Mouse (Mus musculus) heart, adult 18-20 months (tissue): Measurements from ENCODE around the gene Cgnl1. TPM values are rescaled to one million over a fixed set of nuclear protein-coding genes. Genes with fewer than 3 reads are reported as not detected.

Experiments used
- DNase-seq, 2 experiments: peaks; one replicate each; pipeline ENCODE4 v3.0.0; 2021 to 2022; ENCODE audit warnings: mixed read lengths in 1 of 2
- total RNA-seq, 2 experiments: library from RNA; stranded (reverse); gene quantifications; 2 replicates each; pipeline ENCODE4 v1.2.3; 2021

Cgnl1 gene
- total RNA-seq, 2 experiments from 2014 or later = 36.7 to 38.2 TPM

GRCm38 (mm10) chr9:71766902-71767301 is 4.5 kb downstream of the Cgnl1 start:
- DNase-seq = no peak

- DNase-seq = no peak
Observed at GRCm38 (mm10) chr9:71766306-71766705, 5.1 kb downstream of the Cgnl1 start.

- DNase-seq = no peak
Observed at GRCm38 (mm10) chr9:71764551-71764950, 6.9 kb downstream of the Cgnl1 start.

- DNase-seq = no peak
Observed at GRCm38 (mm10) chr9:71763273-71763672, 8.1 kb downstream of the Cgnl1 start.

- DNase-seq = no peak
Observed at GRCm38 (mm10) chr9:71761663-71762062, 9.7 kb downstream of the Cgnl1 start.

- no peak for DNase-seq
Observed at GRCm38 (mm10) chr9:71760518-71761141, 10.8 kb downstream of the Cgnl1 start.

GRCm38 (mm10) chr9:71759893-71760292 is 11.5 kb downstream of the Cgnl1 start:
- no peak for DNase-seq

GRCm38 (mm10) chr9:71757386-71757785 is 14.0 kb downstream of the Cgnl1 start:
- DNase-seq = no peak

GRCm38 (mm10) chr9:71756916-71757315 is 14.5 kb downstream of the Cgnl1 start:
- DNase-seq = peak in 1 of 2 experiments; percentile 57

GRCm38 (mm10) chr9:71753981-71754380 is 17.4 kb downstream of the Cgnl1 start:
- DNase-seq = no peak

GRCm38 (mm10) chr9:71753529-71753928 is 17.9 kb downstream of the Cgnl1 start:
- DNase-seq = no peak

GRCm38 (mm10) chr9:71753117-71753516 is 18.3 kb downstream of the Cgnl1 start:
- DNase-seq = peak in 1 of 2 experiments; percentile 27

GRCm38 (mm10) chr9:71750015-71750672 is 21.3 kb downstream of the Cgnl1 start:
- DNase-seq = peak; percentile 50 to 57

GRCm38 (mm10) chr9:71746405-71746804 is 25.0 kb downstream of the Cgnl1 start:
- DNase-seq = peak; percentile 77 to 86

- DNase-seq = no peak
Observed at GRCm38 (mm10) chr9:71738081-71738930, 33.1 kb downstream of the Cgnl1 start.

GRCm38 (mm10) chr9:71737257-71738023 is 34.0 kb downstream of the Cgnl1 start:
- peak; percentile 49 to 60 for DNase-seq

- DNase-seq = no peak
Observed at GRCm38 (mm10) chr9:71735886-71736285, 35.5 kb downstream of the Cgnl1 start.

- DNase-seq = no peak
Observed at GRCm38 (mm10) chr9:71733559-71733958, 37.8 kb downstream of the Cgnl1 start.

GRCm38 (mm10) chr9:71728822-71729311 is 42.5 kb downstream of the Cgnl1 start:
- DNase-seq = no peak

- DNase-seq = no peak
Observed at GRCm38 (mm10) chr9:71727233-71727632, 44.2 kb downstream of the Cgnl1 start.

- peak; percentile 67 to 72 for DNase-seq
Observed at GRCm38 (mm10) chr9:71726121-71726520, 45.3 kb downstream of the Cgnl1 start.

- DNase-seq = peak in 1 of 2 experiments; percentile 27
Observed at GRCm38 (mm10) chr9:71722366-71722765, 49.0 kb downstream of the Cgnl1 start.
